Mouse (Mus musculus): ENCODE measurements around the gene Eln.

The Eln gene

GRCm38 (mm10) chr5:134680238-134680637, 66.9 kb downstream of the Eln start:
- DNase-seq: peak; percentile 39 to 54

GRCm38 (mm10) chr5:134678827-134679546, 68.1 kb downstream of the Eln start:
- peak in 1 of 2 experiments; percentile 35 for DNase-seq

DNA sequence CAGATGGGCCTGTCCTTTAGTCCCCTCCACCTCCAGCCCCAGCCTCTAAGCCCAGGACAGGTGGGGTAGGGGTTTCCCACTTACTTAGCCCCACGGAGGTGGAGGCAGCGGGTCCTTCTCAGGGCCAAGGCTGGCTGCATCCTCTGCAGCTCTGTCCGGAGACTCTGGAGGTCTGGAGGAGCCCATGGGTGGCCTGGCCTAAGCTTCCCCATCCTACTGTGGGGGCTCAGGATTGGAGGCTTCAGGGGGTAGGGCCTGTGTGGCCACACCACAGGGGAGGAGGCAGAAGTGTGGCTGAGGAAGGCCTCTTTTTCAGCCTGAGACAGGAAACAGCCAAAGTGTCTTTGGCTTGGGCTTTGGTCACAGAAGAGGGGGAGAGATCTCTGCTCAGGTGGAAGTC, 69.1 kb downstream of the Eln start:
- DNase-seq: peak; percentile 38 to 54

DNA sequence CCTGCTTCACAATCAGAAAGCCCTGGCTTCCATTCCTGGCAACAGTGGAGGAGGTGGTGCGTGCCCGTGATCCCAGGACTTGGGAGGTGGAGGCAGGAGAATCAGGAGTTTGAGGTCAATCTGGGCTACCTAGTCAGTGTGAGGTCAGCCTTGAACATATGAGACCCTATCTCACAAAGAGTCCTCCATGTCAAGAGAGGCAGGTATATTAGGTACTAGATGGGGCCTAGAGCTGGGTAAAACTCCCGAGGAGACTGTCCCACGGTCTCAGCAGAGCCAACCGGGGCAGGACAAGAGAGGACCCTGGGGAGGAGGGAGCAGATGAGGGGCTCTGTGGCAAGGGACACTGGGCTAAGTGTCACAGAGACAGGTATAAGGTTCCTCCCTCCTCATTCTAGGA, 69.6 kb downstream of the Eln start:
- DNase-seq: no peak

- DNase-seq: peak; percentile 91 to 95
Observed at GRCm38 (mm10) chr5:134675956-134676759, 71.0 kb downstream of the Eln start.

GRCm38 (mm10) chr5:134674977-134675376, 72.1 kb downstream of the Eln start:
- no peak for DNase-seq

- no peak for DNase-seq
Observed at GRCm38 (mm10) chr5:134672611-134673010, 74.5 kb downstream of the Eln start.

DNA sequence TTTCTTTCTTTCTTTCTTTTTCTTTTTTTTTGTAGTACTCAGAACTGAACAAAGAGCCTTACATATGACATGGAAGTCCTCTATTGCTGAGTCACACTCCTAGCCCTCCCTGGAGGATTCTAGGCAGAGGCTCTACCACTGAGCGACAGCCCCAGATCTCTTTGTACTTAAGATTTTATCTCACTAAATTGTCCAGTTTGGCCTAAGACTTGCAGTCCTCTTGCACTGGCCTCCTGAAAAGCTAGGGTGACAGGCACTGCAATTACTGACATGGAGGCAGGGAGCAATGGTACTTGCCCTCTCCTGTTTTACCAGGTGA, 75.0 kb downstream of the Eln start:
- no peak for DNase-seq

GRCm38 (mm10) chr5:134671335-134672197, 75.6 kb downstream of the Eln start:
- DNase-seq: no peak

DNA sequence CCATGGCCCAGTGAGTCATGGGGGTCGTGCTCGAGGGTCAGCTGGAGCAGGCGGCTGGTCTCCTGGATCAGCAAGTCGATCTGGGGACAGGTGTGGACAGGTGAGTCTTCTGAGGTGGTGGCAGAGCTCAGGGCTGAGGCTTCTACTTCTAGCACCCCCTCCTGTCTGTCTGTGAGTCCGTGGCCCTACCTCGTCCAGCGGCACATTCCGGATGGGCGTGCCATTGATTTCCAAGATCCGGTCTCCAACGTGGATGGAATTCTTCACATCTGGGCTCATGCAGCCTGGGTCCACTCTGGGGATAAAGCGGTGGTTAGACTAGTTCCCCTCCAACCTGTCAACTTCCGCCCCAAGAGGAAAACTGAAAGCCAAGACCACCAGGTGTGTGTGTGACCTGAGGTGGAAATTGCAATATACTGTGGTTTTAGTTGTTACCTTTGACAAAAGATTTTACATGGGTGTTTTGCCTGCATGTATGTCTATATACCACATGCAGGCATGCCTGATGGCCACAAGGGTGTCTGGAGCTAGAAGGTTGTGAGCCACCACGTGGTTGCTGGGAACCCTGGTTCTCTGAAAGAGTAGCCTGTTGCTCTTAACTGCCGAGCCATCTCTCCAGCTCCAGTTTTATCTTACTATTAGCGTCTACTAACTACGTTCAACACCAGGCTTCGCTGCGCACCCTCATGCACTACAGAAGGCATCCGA, 78.0 kb downstream of the Eln start:
- DNase-seq: no peak

- DNase-seq: peak; percentile 29 to 50
Observed at GRCm38 (mm10) chr5:134668495-134668894, 78.6 kb downstream of the Eln start.

- DNase-seq: no peak
Observed at GRCm38 (mm10) chr5:134656708-134657107, 90.4 kb downstream of the Eln start.

Data from lung, adult 18-20 months (tissue).